Mouse (Mus musculus): ENCODE results near the gene Gm4353.

Gene Gm4353

DNA sequence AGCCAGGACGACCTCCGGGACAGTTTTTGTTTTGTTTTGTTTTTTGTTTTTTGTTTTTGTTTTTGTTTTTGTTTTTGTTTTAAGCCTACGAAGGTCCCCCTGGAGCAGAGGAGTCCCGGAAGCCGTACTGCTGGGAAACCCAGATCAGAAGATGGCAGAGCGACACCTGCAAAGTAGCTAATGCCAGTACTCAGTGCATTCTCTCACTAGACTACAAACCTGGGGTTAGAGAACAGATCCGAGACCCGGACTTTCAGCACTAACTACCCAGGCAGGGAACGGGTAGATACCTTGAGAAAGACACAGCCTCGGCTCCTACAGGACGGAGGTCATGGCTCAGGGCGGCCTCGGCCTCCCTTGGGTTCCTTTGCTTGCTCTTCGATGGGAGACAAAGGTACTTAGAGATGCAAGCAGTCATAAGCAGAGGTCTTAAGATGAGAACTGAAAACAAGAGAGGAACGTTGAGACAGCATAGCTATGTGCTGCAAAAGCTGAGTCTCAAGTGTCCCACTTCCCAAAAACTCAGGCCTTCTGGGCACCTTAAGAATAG, 43.9 kb downstream of the Gm4353 start:
- no peak for DNase-seq (ENCODE audit: low spot score)

DNA sequence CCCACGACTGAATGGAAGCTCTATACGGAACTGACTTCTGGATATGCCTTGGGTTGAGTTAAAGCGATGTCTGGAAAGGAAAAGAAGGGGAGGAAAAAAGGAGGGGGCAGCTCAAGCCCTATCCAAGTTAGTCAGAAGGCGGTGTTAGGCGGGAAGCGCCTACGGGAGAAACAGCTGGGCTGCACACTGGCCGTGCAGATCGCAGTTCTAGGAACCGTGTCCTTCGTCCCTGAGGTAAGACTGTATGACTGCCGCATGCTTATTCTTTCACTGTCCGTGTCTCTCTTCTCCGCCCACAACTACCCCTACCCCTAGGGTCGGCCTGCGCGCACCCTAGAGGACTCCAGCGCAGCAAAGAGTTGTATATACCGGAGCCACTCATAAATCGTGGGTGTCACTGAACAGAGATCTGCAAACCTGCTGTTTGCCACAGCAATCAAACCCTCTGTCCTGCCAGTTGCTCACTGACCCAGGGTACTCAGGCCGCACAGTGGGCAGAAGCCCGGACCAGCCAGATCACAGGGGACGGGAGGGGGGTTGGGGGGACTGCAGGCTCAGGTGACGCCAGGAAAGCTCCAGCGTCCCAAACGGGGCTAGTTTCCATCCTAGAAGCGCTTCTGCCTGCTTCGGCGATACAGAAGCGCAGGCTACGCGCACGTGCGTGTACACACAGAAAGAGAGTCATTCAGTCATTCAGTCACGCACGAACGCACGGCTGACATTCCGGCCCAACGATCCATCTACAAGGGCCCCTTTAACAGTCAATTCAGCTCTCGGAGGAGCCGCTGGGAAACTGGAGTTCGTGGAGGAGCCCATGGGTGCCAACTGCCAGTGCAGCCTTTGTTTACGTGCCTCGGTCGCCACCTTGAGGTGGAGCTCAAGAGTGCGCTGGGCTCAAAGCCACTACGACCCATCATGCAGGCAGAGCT, 44.6 kb downstream of the Gm4353 start:
- DNase-seq (ENCODE audit: low spot score), result peak; percentile 91

DNA sequence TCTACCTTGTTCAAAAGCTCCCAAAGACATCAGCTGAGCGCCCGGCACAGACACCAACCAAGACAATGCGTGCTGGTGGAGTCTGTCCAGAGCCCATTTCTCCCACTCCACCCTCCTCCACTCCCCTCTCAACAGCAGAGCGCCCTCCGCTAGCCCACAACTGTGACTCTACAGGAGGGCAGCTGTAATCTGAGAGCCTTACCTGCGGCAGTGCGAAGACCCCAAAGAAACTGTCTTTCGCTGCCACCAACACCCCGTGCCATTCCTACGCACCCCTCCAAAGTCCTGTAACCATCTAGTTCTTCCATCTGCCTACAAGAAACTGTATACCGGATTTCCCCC, 45.3 kb downstream of the Gm4353 start, which contains the start of gene 1110004F10Rik:
TSS of gene 1110004F10Rik (plus strand) at position 202 of the 342 bp plus-strand sequence.
- no peak for DNase-seq (ENCODE audit: low spot score)

DNA sequence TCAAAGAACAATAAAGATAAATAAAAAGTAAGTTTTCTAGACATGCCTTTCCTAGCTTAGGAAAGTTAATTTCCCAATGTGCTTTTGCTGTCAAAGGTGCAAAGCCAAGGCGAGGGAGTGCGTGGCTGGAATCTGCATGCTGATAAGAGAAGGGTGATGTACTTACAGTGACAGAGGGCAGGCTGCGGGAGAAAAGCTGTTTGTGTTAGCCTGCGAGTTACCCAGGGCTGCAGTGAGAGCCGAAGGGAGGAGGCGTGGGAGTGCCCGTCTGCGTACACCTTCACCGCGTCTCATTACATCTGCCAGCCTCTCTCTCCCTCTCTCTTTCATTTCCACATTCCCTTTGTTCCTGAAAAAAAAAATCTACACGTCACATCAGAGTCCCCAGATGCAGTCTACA, 45.9 kb downstream of the Gm4353 start, which contains the start of gene Sox6:
TSS of gene Sox6 (minus strand) at position 286 of the 400 bp plus-strand sequence.
- peak; percentile 65 for DNase-seq (ENCODE audit: low spot score)

DNA sequence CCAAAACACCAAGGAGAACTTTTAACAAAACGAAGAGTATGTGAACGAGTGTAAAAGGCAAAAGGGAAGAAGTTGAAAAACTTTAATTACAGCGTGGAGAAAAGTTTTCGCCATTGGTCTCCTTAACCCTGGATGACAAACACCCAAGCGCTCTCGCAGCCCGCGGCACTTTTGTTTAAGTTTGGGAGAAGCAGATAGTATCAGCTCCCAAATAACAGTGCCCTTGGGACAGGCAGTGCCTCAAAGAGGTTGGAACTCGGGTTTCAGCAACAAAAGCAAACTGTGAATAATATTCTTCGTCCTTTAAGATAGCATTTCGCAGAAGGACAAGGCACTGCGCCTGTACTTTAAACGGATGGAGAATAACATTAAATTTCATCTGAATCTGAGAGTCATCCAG, 46.4 kb downstream of the Gm4353 start:
- peak; percentile 60 for DNase-seq (ENCODE audit: low spot score)

DNA sequence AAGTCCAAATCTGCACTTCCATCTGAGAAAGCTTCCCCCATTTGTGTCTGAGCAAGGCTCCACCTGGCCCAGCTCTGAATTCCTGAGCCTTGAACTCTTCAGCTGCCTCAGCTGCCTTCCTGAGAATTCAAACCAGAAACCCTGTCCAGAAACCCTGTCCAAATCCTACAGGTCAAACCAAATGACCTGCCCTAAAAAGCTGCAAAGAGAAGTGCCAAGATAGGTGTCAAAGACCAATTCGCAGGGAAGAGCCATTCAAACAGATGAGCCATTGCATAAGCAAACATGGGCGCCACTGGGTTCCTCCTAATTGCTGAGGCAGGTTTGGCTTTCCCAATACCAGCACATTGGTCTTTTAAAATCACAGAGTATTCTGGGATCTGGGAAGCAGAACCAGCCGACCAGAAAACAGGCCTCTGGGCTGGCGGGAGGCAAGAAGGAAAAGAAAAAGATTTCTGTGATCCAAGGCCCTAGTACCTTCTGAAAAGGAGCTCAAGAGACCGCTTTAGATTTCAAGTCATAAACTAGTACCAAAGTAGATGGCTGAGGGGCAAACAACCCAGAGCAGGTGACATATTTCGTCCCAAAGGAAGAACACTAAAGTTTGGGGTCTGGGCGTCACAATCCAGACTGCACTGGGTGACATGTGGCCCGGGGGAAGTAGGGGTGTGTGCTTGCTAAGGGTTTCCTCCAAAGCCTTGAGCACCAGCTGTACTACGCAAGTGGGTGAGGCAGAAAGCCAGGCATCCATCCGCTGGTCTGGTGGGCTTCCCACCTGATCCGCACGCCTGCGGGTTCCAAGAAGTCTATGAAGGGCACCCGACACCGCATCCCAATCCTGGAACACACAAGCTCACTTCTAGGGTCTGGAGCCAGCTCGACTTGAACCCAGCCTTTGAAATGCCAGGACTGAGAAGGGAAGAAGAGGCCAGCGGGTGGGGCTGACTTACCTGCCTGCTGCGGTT, 47.6 kb downstream of the Gm4353 start:
- DNase-seq (ENCODE audit: low spot score), result peak; percentile 40

DNA sequence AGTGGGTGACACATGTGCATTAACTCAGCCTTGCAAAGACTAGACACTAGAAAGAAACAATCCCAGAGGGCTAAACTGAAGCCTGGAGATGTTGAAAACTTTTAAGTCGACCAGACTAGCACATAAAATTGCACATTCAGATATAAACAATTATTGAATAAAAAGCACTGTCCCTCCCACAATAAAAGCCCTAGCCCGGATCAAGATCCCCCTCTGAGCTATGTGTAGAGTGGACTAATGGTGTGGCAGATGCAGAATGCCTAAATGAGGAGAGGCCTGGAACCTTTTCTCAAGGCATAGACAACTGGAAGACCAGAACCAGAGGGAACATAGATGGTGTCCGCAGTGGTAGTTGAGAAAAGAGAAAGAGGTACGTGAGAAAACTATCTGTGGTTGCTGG, 48.9 kb downstream of the Gm4353 start:
- DNase-seq (ENCODE audit: low spot score), result no peak

DNA sequence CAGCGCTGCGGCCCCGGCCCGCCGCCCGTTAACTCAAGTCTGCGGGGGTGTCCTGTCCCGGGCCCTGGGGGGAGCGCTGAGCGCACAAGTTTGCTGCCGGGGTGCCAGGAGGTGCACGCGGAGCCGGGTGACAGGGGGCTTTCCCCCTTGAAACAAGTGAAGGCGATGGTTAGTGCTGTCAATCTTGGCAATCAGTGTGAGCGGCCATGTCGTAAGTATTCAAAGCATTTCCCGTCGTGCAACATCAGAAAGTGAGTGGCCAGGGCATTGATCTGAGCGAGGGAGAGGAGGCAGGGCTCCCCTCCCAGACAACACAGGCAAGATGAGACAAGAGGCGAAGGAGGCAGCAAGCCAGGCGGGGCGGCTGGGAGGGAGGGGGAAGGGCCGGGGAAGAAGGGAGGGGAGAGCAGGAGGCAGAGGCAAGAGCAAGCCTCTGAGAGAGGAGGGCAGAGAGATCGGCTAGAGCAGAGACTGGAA, 50.1 kb downstream of the Gm4353 start:
- peak; percentile 89 for DNase-seq (ENCODE audit: low spot score)

DNA sequence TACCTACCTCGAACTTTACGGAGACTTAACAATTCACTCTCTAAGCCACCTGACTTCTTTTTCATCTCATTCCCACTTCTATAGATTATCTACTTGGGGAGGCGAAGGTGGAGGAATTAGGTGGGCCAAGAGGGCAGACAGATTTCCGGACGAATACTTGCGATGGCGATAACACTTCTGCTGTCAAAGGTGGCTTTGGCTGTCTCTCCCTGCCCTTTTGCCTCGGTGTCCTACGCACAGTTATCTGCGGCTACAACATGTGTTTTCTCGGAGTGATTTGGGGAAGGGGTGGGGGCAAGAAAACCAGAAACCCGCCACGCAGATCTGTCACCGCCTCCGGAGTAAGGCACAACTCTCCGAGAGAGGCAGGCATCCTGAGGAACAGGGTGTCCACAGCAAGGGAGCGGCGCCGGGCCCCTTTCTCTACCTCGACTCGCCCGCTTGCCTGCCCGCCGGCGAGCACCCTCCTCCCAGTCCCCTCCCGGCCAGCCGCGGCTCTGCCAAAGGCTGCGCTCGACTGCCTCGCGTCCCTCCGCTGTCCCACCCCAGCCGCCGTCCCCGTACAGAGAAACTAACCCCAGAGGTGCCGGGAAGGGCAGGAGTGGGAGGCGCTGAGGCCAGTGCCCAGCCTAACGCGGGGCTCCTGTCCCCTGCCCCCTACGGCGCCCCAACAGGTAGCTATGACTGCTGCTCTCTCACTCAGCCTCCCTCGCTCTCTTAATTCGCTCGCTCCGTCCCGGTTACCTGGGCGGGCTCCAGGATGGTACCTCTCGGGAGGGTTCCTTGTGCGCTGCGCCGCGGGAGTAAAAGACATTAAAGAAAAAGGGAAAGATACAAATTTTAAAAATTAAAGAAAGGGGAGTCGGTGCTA, 50.8 kb downstream of the Gm4353 start:
- DNase-seq (ENCODE audit: low spot score), result peak; percentile 74
